7 mouse cellular contexts compared by ENCODE assay signal in genomic region chr13:49863846-49864245, GRCm38 (mm10).
DNase-seq lines count a peak whose midpoint lies in the region; TF ChIP-seq lines count a peak whose summit lies in the region.
"Not testable (repeated sequence)": the region's sequence is repeated elsewhere in the genome, so short reads cannot be mapped to it uniquely, and the experiment has no call there.

No protein-coding gene starts in this region.

- not testable (repeated sequence) for H3K27ac ChIP-seq in testis, adult 2 months (ENCODE audit: control insufficient read depth, insufficient read depth, low read depth, low read length)

- not testable (repeated sequence) for TF ChIP-seq CTCF in testis, adult 2 months (IDR thresholded peaks at IDR 0.05; ENCODE audit: control insufficient read depth, insufficient read depth, insufficient replicate concordance, low read depth, low read length)

- not testable (repeated sequence) for H3K4me1 ChIP-seq in testis, adult 2 months (ENCODE audit: control insufficient read depth, insufficient read depth, low read length)

- H3K36me3 ChIP-seq in testis, adult 2 months (ENCODE audit: control insufficient read depth, insufficient read depth, low read length): not testable (repeated sequence)

- peak; percentile 20 for DNase-seq in Muller cell, postnatal 12 days (ENCODE audit: inconsistent ontology term)
- DNase-seq in cerebellum, postnatal 10 days: peak; percentile 6
- DNase-seq in heart, adult 11 months: peak; percentile 61
- DNase-seq in retina, adult 2 months (ENCODE audit: low read depth, low spot score): peak; percentile 1
- DNase-seq in retina, embryonic 14.5 days (ENCODE audit: low spot score): peak; percentile 67
- peak; percentile 69 for DNase-seq in retina, postnatal 1 day

- not testable (repeated sequence) for H3K27me3 ChIP-seq in testis, adult 2 months (ENCODE audit: control insufficient read depth, insufficient read depth, low read length)

- TF ChIP-seq POLR2A in testis, adult 2 months (IDR thresholded peaks at IDR 0.05; ENCODE audit: control insufficient read depth, low read depth, low read length): not testable (repeated sequence)

- H3K4me3 ChIP-seq in testis, adult 2 months (ENCODE audit: control insufficient read depth, low read depth, low read length): peak overlapping the region; percentile 58; the same call in 1 of the 2 replicates

Comparison
In these comparisons a context has a peak if more than half of its experiments do, and no peak if none do; other contexts are left out.
1. DNase-seq: peak in every context shown above with its lines; median percentile 69 in retina, postnatal 1 day; 67 in retina, embryonic 14.5 days; 61 in heart, adult 11 months; 20 in Muller cell, postnatal 12 days; 6 in cerebellum, postnatal 10 days; 1 in retina, adult 2 months.